Mouse (Mus musculus) bone marrow, adult 2 months (tissue): ENCODE data around the gene Gtf2b. TPM values are rescaled to one million over a fixed set of nuclear protein-coding genes. Genes with fewer than 3 reads are reported as not detected.

Source experiments
- H3K27ac ChIP-seq: fragments of 200-500 bp; 2 replicates; pipeline ENCODE4 v1.5.1; 2012; ENCODE audit warnings: low read depth, mild to moderate bottlenecking, control low read depth, inconsistent platforms, low read length; ENCODE audit not compliant: control insufficient read depth, poor library complexity, insufficient read depth
- H3K4me1 ChIP-seq: fragments of 200-500 bp; 2 replicates; pipeline ENCODE4 v1.6.1; 2011; ENCODE audit warnings: low read length; ENCODE audit not compliant: control insufficient read depth, insufficient read depth
- H3K4me3 ChIP-seq: fragments of 200-500 bp; replicated peaks from 2 replicates; pipeline ENCODE3; 2011; ENCODE audit warnings: mild to moderate bottlenecking, low read depth, low read length, control low read depth; ENCODE audit not compliant: control insufficient read depth
- CTCF ChIP-seq: fragments of 200-500 bp; IDR thresholded peaks from 2 replicates; pipeline ENCODE4 v1.5.1; 2011; ENCODE audit warnings: low read length, control low read depth; ENCODE audit not compliant: control insufficient read depth, insufficient read depth
- POLR2A ChIP-seq: fragments of 200-500 bp; IDR thresholded peaks from 2 replicates; pipeline ENCODE4 v1.6.1; 2011; ENCODE audit warnings: low read depth, mild to moderate bottlenecking, control low read depth, low read length, borderline replicate concordance; ENCODE audit not compliant: control insufficient read depth
- WGBS: fragments of 180-500 bp; shearing (Covaris S2); methylation state at CpG from one replicate; pipeline ENCODE4 v1.1.7; 2018; 5-methylcytosine and 5-hydroxymethylcytosine counted together
- polyA plus RNA-seq: library from polyadenylated mRNA; stranded (reverse); fragments of >200 nt; gene quantifications from 2 replicates; pipeline ENCODE4 v1.2.4, GENCODE M21; 2011; ENCODE audit warnings: low replicate concordance; ENCODE audit not compliant: missing spikeins, insufficient read depth, insufficient read length

The Gtf2b gene
- polyA plus RNA-seq, 1 experiment, result 17.4 TPM

DNA sequence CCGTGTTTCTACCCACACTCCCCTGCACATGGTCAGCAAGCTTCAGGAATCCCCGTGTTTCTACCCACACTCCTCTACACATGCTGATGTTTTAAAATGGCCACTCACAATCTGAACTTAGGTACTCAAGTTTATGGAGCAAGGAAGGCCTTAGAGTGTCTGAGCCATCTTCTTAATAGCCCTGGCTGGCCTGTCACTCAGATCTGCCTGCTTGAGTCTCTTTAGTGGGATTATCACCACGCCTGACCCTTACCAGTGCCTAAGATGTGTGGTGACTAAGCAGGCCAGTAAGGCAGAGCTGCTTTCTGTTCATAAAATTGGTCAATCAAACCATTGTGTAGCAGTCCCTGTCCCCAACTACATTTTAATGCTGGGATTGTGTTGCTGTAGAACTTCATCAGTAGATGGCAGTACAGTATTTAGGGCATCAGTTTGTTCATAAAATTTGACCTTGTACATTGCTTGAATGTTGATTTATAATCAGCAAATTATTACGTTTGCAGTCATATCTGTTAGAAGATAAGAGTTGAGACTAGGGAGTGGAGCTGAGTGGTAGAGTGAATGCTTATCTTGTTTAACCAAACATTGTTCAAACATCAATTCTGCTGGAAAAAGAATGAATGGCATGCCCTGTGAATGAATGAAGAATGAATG lies 8.8 kb downstream of the Gtf2b start:
- H3K4me1 ChIP-seq, result no peaks in the 10 kb centered on the region
- 70% methylated on average over 4 of the region's 4 CpGs for WGBS
- TF ChIP-seq POLR2A, result no peak
- TF ChIP-seq CTCF, result no peak
- H3K4me3 ChIP-seq, result no peak overlapping the region
- no peak overlapping the region for H3K27ac ChIP-seq

DNA sequence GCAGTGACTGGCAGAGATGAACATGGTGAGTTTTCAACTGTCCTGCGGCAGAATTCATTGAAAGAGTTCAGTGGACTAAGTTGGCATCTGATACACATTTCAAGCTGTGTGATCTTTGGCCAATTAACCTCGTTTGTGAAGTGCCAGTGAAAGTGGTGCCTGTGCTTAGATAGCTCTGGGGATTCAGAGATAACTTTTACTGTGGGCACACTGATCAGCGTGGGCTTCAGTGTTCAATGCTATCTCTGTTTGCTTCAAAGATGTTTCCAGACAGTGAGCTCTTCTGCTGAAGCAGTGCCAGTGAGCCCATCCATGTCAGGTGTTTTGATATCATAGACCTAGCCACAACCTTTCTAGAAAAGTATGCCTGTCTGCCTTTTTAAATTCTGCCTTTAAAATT lies 12.4 kb downstream of the Gtf2b start:
- 62% methylated on average over 3 of the region's 3 CpGs for WGBS
- TF ChIP-seq POLR2A, result no peak
- no peak for TF ChIP-seq CTCF
- Histone ChIP-seq H3K27ac (no peak overlapping the region), H3K4me1 (no peaks in the 10 kb centered on the region), H3K4me3 (no peak overlapping the region)

DNA sequence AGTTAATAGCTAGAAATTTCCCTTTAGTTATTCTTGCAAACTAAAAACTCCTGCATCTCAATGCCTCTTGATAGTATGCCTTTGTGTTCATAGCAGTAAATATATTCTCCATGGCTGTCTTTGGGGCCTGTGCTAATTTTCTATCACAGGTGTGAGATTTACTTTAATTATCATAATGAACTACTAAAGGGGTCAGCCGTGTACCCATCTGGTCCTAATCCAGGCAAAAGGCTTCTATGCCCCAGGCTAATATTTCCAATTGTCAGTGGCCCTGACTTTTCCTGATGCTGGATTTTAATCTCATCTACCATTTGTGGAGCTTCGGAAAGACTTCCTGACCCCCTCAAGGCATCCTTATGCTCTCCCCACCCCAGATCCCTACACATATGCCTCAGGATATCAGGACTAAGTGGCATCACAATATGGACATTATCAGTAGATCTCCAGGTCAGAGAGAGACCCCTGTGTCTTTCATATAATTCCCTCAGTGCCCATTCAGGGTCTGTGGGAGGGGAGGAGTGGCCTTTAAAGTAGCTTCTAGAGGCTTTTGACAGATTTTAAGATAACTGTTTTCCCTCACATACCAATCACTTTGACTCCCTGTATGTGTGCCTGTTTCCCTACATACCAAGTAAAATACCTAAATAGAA lies 21.7 kb downstream of the Gtf2b start:
- Histone ChIP-seq H3K4me3 (no peak overlapping the region), H3K27ac (no peak overlapping the region), H3K4me1 (no peaks in the 10 kb centered on the region)
- 93% methylated on average over 2 of the region's 2 CpGs for WGBS
- no peak for TF ChIP-seq CTCF
- TF ChIP-seq POLR2A, result no peak

DNA sequence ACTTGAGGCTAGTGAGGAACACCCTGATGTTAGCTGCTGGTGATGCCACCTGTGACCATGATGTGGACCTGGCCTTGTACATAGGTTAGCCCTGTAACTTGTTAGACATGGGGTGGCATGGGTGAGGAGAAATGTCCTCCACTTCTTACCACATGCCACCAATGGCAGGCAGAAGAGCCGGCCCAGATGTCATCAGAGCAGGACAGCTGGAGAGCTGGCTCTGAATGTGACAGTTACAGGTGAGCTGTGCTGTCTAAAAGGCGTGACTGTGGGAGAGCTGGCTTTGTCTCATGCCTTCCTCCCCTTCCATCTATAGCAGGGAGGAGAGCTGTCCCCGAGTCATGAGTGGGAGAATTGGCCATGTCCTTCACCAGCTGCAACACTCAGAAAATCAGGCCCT lies 30.7 kb downstream of the Gtf2b start:
- Histone ChIP-seq H3K27ac (no peak overlapping the region), H3K4me3 (no peak overlapping the region), H3K4me1 (no peaks in the 10 kb centered on the region)
- TF ChIP-seq CTCF (no peak), POLR2A (no peak)
- 86% methylated on average over 3 of the region's 3 CpGs for WGBS

DNA sequence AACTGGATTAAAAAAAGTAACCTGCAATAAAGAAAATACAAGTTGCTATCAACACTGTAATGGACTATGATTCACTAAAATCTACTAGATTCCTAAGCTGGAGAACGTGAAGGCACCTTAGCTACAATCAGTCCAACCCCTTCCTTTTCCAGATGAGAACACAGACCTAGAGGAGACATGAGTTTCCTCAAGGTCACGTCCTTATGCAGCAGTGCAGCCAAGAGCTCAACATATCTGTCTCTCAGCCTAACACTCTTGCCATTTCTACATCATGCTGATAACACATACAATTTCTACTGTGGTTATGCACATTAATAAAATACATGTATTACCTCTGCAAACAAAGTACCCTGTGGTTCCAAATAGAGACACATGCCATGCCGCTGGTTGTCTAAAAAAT lies 46.7 kb downstream of the Gtf2b start:
- Histone ChIP-seq H3K4me1 (no peaks in the 10 kb centered on the region), H3K27ac (no peak overlapping the region), H3K4me3 (no peak overlapping the region)
- 87% methylated on average over 3 of the region's 3 CpGs for WGBS
- TF ChIP-seq POLR2A (no peak), CTCF (no peak)

DNA sequence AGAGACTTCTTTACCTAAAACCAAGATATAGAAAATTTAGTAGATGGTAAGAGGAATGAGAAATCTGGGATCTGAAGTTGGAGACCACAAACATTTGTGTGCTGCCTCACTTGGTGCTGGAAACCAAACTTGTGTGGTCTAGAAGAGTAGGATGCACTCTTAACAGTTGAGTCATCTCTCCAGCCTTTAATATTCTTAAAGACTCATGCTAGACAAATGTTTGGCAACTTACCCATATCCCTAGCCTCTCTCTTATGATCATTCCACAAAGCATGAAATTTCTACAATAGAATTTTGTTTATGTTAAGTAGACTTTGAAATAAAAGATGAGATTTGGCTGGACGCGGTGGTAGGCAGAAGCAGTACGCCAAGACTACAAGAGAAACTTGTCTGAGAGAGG lies 52.7 kb downstream of the Gtf2b start:
- H3K4me3 ChIP-seq, result no peak overlapping the region
- H3K4me1 ChIP-seq, result no peaks in the 10 kb centered on the region
- H3K27ac ChIP-seq, result no peak overlapping the region
- 95% methylated on average over 3 of the region's 3 CpGs for whole genome bisulfite sequencing
- no peak for TF ChIP-seq POLR2A

DNA sequence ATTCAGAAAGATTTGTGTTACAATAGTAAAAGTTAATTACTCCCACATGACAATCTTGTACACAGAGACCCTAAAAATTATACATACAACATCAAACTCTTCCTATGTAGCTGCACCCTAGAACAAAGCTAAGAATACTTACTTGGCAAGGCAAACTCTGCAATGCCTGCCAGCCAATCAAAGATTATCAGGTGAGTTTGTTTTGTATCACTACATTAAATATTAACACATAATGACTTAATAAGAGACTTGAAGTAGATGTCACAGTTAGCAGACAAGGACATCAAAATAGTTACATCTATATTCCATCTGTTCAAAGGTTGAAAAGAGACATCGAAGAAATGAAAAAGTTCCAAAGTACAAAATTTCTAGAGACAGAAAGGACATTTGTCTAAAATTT lies 58.8 kb downstream of the Gtf2b start:
- no peak overlapping the region for H3K4me3 ChIP-seq
- 100% methylated on average over 1 of the region's 1 CpGs for WGBS
- H3K27ac ChIP-seq, result no peak overlapping the region
- TF ChIP-seq CTCF, result no peak
- no peak for TF ChIP-seq POLR2A
- no peaks in the 10 kb centered on the region for H3K4me1 ChIP-seq

DNA sequence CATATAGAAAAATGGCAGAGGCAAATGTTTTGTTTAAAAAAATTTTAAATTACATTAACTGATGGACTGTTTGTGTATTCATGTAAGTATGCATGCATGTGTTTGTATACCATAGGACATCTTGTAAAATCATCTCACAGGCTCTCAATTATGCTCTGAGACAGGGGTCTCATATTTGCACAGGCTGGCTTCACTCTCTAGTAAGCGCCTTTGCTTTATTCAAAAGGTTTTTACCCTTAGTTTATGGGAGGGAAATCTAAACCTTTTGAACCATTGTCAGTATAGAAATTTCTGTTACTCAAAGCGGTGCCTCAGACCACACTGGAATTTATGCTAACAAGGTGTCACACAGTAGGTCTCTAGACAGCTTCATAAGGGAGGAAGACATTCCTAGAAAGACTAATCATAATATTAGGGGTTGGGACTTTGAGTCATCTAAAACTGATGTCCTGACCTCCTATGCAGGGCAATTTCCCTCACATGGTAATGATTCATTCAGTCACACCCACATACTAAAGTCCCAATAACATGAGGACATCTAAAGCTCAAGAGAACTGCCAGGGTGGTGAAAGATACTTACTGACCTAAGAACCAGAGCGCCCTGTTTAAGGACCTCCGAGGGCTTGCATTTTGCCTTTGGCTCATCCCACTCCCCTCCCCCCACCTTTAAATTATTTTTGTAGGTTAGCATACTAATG lies 61.8 kb downstream of the Gtf2b start:
- Histone ChIP-seq H3K4me1 (no peaks in the 10 kb centered on the region), H3K27ac (no peak overlapping the region), H3K4me3 (no peak overlapping the region)
- 98% methylated on average over 4 of the region's 4 CpGs for WGBS
- TF ChIP-seq POLR2A, result no peak
- TF ChIP-seq CTCF, result no peak
